In the genomic region with DNA sequence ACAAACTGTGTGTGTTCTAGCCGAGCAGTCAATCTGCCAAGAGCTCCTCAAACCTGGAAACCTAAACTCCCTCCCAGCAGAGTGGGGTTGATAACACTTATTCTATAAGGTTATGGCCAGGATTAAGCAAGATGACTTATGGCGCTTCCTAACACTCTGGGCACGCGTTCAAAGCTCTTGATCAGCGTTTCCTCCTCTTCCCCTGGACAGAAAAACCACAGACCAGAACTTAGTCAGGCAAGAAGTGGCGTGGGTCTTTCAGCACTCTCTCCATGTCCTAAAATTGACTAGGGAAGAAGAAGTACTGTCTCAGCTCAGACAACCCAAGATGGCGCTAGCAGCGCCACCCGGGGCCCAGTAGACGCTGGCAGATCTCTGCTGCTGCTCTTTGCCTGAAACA, we compare ENCODE assay signal across 32 mouse cellular contexts. TPM values are rescaled to one million over a fixed set of nuclear protein-coding genes. Genes with fewer than 3 reads are reported as not detected.
DNase-seq lines count a peak whose midpoint lies in the region; ATAC-seq and TF ChIP-seq lines count a peak whose summit lies in the region.
"Had no signal": no experiment of that assay in that cellular context is flagged by ENCODE, and none has a peak within 500 bp of the region (broad histone marks: within the 10 kb centered on the region; RNA-seq: fewer than 3 reads in every experiment).

No protein-coding gene starts in this region.

- ATAC-seq in midbrain, embryonic 11.5 days (ENCODE audit: low FRiP score) = no peak
- no peak for ATAC-seq in midbrain, postnatal 0 days (ENCODE audit: low FRiP score)
- peak; percentile 30 to 39; a peak in 2 of 4 replicates for ATAC-seq in hematopoietic stem cell, adult 5-6 weeks (replicated peaks in 1 of 2; ENCODE audit: insufficient read depth in 1 of 2, low FRiP score in 2 of 2, low TSS enrichment in 1 of 2, low read depth in 1 of 2, poor library complexity in 2 of 2, severe bottlenecking in 2 of 2)
- ATAC-seq: activated CD4-positive, CD25-positive, alpha-beta regulatory T cell, adult 4 months; forebrain, embryonic 14.5 days; intestine, embryonic 16.5 days; lung, postnatal 0 days had no signal

- no peak for TF ChIP-seq CTCF in midbrain, postnatal 0 days (IDR thresholded peaks at IDR 0.05)

- H3K27me3 ChIP-seq in midbrain, embryonic 11.5 days (ENCODE audit: control insufficient read depth, insufficient read depth, low read length) = no peaks in the 10 kb centered on the region
- H3K27me3 ChIP-seq in midbrain, postnatal 0 days (ENCODE audit: insufficient read depth, low read length) = no peaks in the 10 kb centered on the region
- H3K27me3 ChIP-seq: hindbrain, embryonic 13.5 days; limb, embryonic 12.5 days; midbrain, embryonic 12.5 days had no signal

- no peaks in the 10 kb centered on the region for H3K4me1 ChIP-seq in midbrain, embryonic 11.5 days (ENCODE audit: control insufficient read depth, insufficient read depth, low read length)
- H3K4me1 ChIP-seq in midbrain, postnatal 0 days (ENCODE audit: insufficient read depth, low read length) = no peaks in the 10 kb centered on the region
- H3K4me1 ChIP-seq: limb, embryonic 12.5 days; midbrain, embryonic 12.5 days had no signal

- DNase-seq in kidney, postnatal 4 days = peak; percentile 44
- no peak for DNase-seq in kidney, adult 9 months
- DNase-seq in midbrain, embryonic 11.5 days (ENCODE audit: low spot score, missing footprints) = peak; percentile 74
- no peak for DNase-seq in midbrain, postnatal 0 days (ENCODE audit: low spot score)
- DNase-seq in embryo, embryonic 9.5 days (ENCODE audit: extremely low spot score) = no peak
- DNase-seq in heart, postnatal 10 days = no peak
- DNase-seq: adrenal gland, adult 2 months; adrenal gland, postnatal 36 days; cerebellum, adult 2 months; cerebellum, postnatal 14 days; gastrocnemius, postnatal 36 days; heart, adult 2 months; heart, postnatal 14 days; thymus, postnatal 4 days had no signal

- H3K9ac ChIP-seq in midbrain, embryonic 11.5 days (ENCODE audit: low read length) = no peak overlapping the region
- H3K9ac ChIP-seq in midbrain, postnatal 0 days (replicated peaks; ENCODE audit: low read length, poor library complexity, severe bottlenecking) = no peak overlapping the region
- H3K9ac ChIP-seq: heart, embryonic 13.5 days; hindbrain, embryonic 13.5 days; limb, embryonic 12.5 days; midbrain, embryonic 12.5 days had no signal

- H3K4me3 ChIP-seq in midbrain, embryonic 11.5 days (ENCODE audit: low read depth, low read length) = no peak overlapping the region
- H3K4me3 ChIP-seq in midbrain, postnatal 0 days (ENCODE audit: low read depth, low read length) = no peak overlapping the region
- H3K4me3 ChIP-seq: gastrocnemius, adult 2 months; heart, adult 2 months; heart, embryonic 13.5 days; hindbrain, embryonic 13.5 days; limb, embryonic 12.5 days; midbrain, embryonic 12.5 days had no signal

- no peaks in the 10 kb centered on the region for H3K36me3 ChIP-seq in midbrain, embryonic 11.5 days (ENCODE audit: control insufficient read depth, insufficient read depth, low read length)
- H3K36me3 ChIP-seq in midbrain, postnatal 0 days (ENCODE audit: insufficient read depth, low read length) = no peaks in the 10 kb centered on the region
- H3K36me3 ChIP-seq: heart, embryonic 13.5 days; hindbrain, embryonic 13.5 days; limb, embryonic 12.5 days; midbrain, embryonic 12.5 days had no signal

- H3K4me2 ChIP-seq in midbrain, embryonic 11.5 days = no peak overlapping the region
- H3K4me2 ChIP-seq in midbrain, postnatal 0 days (ENCODE audit: low read depth, low read length, poor library complexity, severe bottlenecking) = no peak overlapping the region
- H3K4me2 ChIP-seq: heart, embryonic 13.5 days; hindbrain, embryonic 13.5 days; limb, embryonic 12.5 days; liver, embryonic 11.5 days; midbrain, embryonic 12.5 days had no signal

- intact Hi-C loops in heart, postnatal 10 days (cut with DNase I) = no loop called here

- no peaks in the 10 kb centered on the region for H3K9me3 ChIP-seq in midbrain, embryonic 11.5 days (ENCODE audit: control insufficient read depth, low read length)
- no peaks in the 10 kb centered on the region for H3K9me3 ChIP-seq in midbrain, postnatal 0 days (ENCODE audit: low read length)
- H3K9me3 ChIP-seq: heart, embryonic 13.5 days; hindbrain, embryonic 13.5 days; limb, embryonic 12.5 days; midbrain, embryonic 12.5 days had no signal

- WGBS in midbrain, embryonic 11.5 days = 92% methylated on average over 10 of the region's 10 CpGs
- WGBS in midbrain, postnatal 0 days = 91% methylated on average over 10 of the region's 10 CpGs

- no peak overlapping the region for H3K27ac ChIP-seq in midbrain, embryonic 11.5 days (ENCODE audit: low read depth, low read length)
- H3K27ac ChIP-seq in midbrain, postnatal 0 days (ENCODE audit: low read depth, low read length) = no peak overlapping the region
- H3K27ac ChIP-seq: gastrocnemius, adult 2 months; heart, embryonic 13.5 days; hindbrain, embryonic 13.5 days; limb, embryonic 12.5 days; midbrain, embryonic 12.5 days had no signal

RNA-seq across cellular contexts. Expression of a gene that starts 52.7 kb away (rescaled TPM):
- polyA plus RNA-seq in midbrain, embryonic 11.5 days (2014; fragmentation: Nextera tagmentation; extraction: Ambion mirVana) = not detected in 2 replicates
- not detected in 2 replicates for total RNA-seq in midbrain, postnatal 0 days (2014; rRNA removed)
- not detected in 2 replicates for polyA plus RNA-seq in midbrain, postnatal 0 days (2015; fragmentation: Nextera tagmentation; extraction: Ambion mirVana)
- not detected in 2 replicates for total RNA-seq in hematopoietic stem cell, adult 5-6 weeks (2017)
- not detected for total RNA-seq in heart, postnatal 10 days (2021)
- total RNA-seq: adrenal gland, adult 2 months; adrenal gland, postnatal 36 days; gastrocnemius, adult 2 months; gastrocnemius, postnatal 36 days; heart, adult 2 months; heart, postnatal 14 days; layer of hippocampus, postnatal 10 days; left cerebral cortex, adult 18-20 months; left cerebral cortex, postnatal 14 days; megakaryocyte, adult 5-6 weeks had no signal
- polyA plus RNA-seq: activated CD4-positive, CD25-positive, alpha-beta regulatory T cell, adult 4 months; adrenal gland, adult 2 months; embryonic facial prominence, embryonic 11.5 days; forebrain, embryonic 14.5 days; heart, adult 2 months; heart, embryonic 13.5 days; hindbrain, embryonic 13.5 days; kidney, embryonic 14.5 days; limb, embryonic 12.5 days; liver, embryonic 11.5 days; lung, postnatal 0 days; midbrain, embryonic 12.5 days; neural tube, embryonic 14.5 days had no signal

Comparison
In these comparisons a context has a peak if more than half of its experiments do, and no peak if none do; other contexts are left out.
1. DNase-seq: peak in kidney, postnatal 4 days (2 of 2) and midbrain, embryonic 11.5 days (single experiment); none in kidney, adult 9 months (single experiment), midbrain, postnatal 0 days (single experiment), embryo, embryonic 9.5 days (single experiment) and heart, postnatal 10 days (0 of 2).
2. ATAC-seq: peak in hematopoietic stem cell, adult 5-6 weeks (2 of 2); none in midbrain, embryonic 11.5 days (single experiment) and midbrain, postnatal 0 days (single experiment).